ENCODE assay signal across 14 mouse cellular contexts in genomic region chr6:93957172-93957571, GRCm38 (mm10).
DNase-seq lines count a peak whose midpoint lies in the region; ATAC-seq lines count a peak whose summit lies in the region.
"Had no signal": no experiment of that assay in that cellular context is flagged by ENCODE, and none has a peak within 500 bp of the region (broad histone marks: within the 10 kb centered on the region; RNA-seq: fewer than 3 reads in every experiment).

No protein-coding gene starts in this region.

- DNase-seq in forebrain, embryonic 10.5 days (ENCODE audit: extremely low spot score, low spot score), result no peak
- peak; percentile 84 for DNase-seq in retina, postnatal 1 day
- DNase-seq in adrenal gland, postnatal 14 days, result no peak
- DNase-seq in adrenal gland, postnatal 36 days, result no peak
- DNase-seq: gastrocnemius, postnatal 14 days; heart, postnatal 14 days; lung, adult 18-20 months; right cerebral cortex, postnatal 25 days had no signal

- peaks cover 27% of the 10 kb centered on the region for H3K4me1 ChIP-seq in forebrain, embryonic 13.5 days
- peaks cover 44% of the 10 kb centered on the region for H3K4me1 ChIP-seq in forebrain, embryonic 10.5 days
- peaks cover 25% of the 10 kb centered on the region for H3K4me1 ChIP-seq in midbrain, embryonic 13.5 days (replicated peaks)
- H3K4me1 ChIP-seq in midbrain, embryonic 16.5 days (ENCODE audit: control insufficient read depth, insufficient read depth, low read length), result 0 out of 2 replicates have a peak, but pooled peaks cover 2% of the 10 kb centered on the region
- peaks cover 22% of the 10 kb centered on the region for H3K4me1 ChIP-seq in hindbrain, embryonic 12.5 days
- H3K4me1 ChIP-seq: embryonic facial prominence, embryonic 15.5 days; stomach, embryonic 15.5 days had no signal

- H3K36me3 ChIP-seq in forebrain, embryonic 13.5 days (ENCODE audit: poor library complexity, severe bottlenecking), result no peaks in the 10 kb centered on the region
- no peaks in the 10 kb centered on the region for H3K36me3 ChIP-seq in forebrain, embryonic 10.5 days (replicated peaks)
- H3K36me3 ChIP-seq in midbrain, embryonic 13.5 days, result no peaks in the 10 kb centered on the region
- H3K36me3 ChIP-seq in midbrain, embryonic 16.5 days (ENCODE audit: control insufficient read depth, insufficient read depth, low read length), result no peaks in the 10 kb centered on the region
- no peaks in the 10 kb centered on the region for H3K36me3 ChIP-seq in hindbrain, embryonic 12.5 days
- H3K36me3 ChIP-seq: embryonic facial prominence, embryonic 15.5 days; stomach, embryonic 15.5 days had no signal

- peak; percentile 55; the same call in 1 of the 2 replicates for ATAC-seq in forebrain, embryonic 13.5 days
- peak; percentile 37; the same call in 1 of the 2 replicates for ATAC-seq in midbrain, embryonic 13.5 days
- ATAC-seq in midbrain, embryonic 16.5 days, result no peak
- ATAC-seq in hindbrain, embryonic 12.5 days (ENCODE audit: low FRiP score), result peak; percentile 64

- no peak overlapping the region for H3K27ac ChIP-seq in forebrain, embryonic 13.5 days
- no peak overlapping the region for H3K27ac ChIP-seq in forebrain, embryonic 10.5 days
- peak overlapping the region; percentile 20; the same call in 1 of the 2 replicates for H3K27ac ChIP-seq in midbrain, embryonic 13.5 days
- H3K27ac ChIP-seq in midbrain, embryonic 16.5 days (ENCODE audit: low read length), result no peak overlapping the region
- no peak overlapping the region for H3K27ac ChIP-seq in hindbrain, embryonic 12.5 days
- H3K27ac ChIP-seq: embryonic facial prominence, embryonic 15.5 days; stomach, embryonic 15.5 days had no signal

- H3K9me3 ChIP-seq in forebrain, embryonic 13.5 days (replicated peaks), result no peaks in the 10 kb centered on the region
- H3K9me3 ChIP-seq in forebrain, embryonic 10.5 days, result no peaks in the 10 kb centered on the region
- H3K9me3 ChIP-seq in midbrain, embryonic 13.5 days, result no peaks in the 10 kb centered on the region
- no peaks in the 10 kb centered on the region for H3K9me3 ChIP-seq in midbrain, embryonic 16.5 days (replicated peaks; ENCODE audit: control insufficient read depth, low read length, poor library complexity, severe bottlenecking)
- H3K9me3 ChIP-seq in hindbrain, embryonic 12.5 days (replicated peaks), result no peaks in the 10 kb centered on the region
- H3K9me3 ChIP-seq: embryonic facial prominence, embryonic 15.5 days; stomach, embryonic 15.5 days had no signal

- WGBS in forebrain, embryonic 13.5 days, result 10% methylated on average over 2 of the region's 2 CpGs
- WGBS in forebrain, embryonic 10.5 days, result 50% methylated on average over 2 of the region's 2 CpGs
- 20% methylated on average over 2 of the region's 2 CpGs for WGBS in midbrain, embryonic 13.5 days
- WGBS in midbrain, embryonic 16.5 days, result 11% methylated on average over 2 of the region's 2 CpGs
- 28% methylated on average over 2 of the region's 2 CpGs for WGBS in hindbrain, embryonic 12.5 days

- no peak overlapping the region for H3K4me3 ChIP-seq in forebrain, embryonic 13.5 days
- H3K4me3 ChIP-seq in forebrain, embryonic 10.5 days, result no peak overlapping the region
- H3K4me3 ChIP-seq in midbrain, embryonic 13.5 days (replicated peaks), result no peak overlapping the region
- no peak overlapping the region for H3K4me3 ChIP-seq in midbrain, embryonic 16.5 days (ENCODE audit: low read depth, low read length)
- H3K4me3 ChIP-seq in hindbrain, embryonic 12.5 days, result no peak overlapping the region
- H3K4me3 ChIP-seq: embryonic facial prominence, embryonic 15.5 days; stomach, embryonic 15.5 days had no signal

- H3K27me3 ChIP-seq in forebrain, embryonic 13.5 days, result no peaks in the 10 kb centered on the region
- no peaks in the 10 kb centered on the region for H3K27me3 ChIP-seq in forebrain, embryonic 10.5 days (ENCODE audit: poor library complexity, severe bottlenecking)
- H3K27me3 ChIP-seq in midbrain, embryonic 13.5 days, result no peaks in the 10 kb centered on the region
- no peaks in the 10 kb centered on the region for H3K27me3 ChIP-seq in midbrain, embryonic 16.5 days (ENCODE audit: control insufficient read depth, insufficient read depth, low read depth, low read length)
- no peaks in the 10 kb centered on the region for H3K27me3 ChIP-seq in hindbrain, embryonic 12.5 days
- H3K27me3 ChIP-seq: embryonic facial prominence, embryonic 15.5 days; stomach, embryonic 15.5 days had no signal

- H3K9ac ChIP-seq in forebrain, embryonic 13.5 days, result no peak overlapping the region
- no peak overlapping the region for H3K9ac ChIP-seq in midbrain, embryonic 13.5 days (replicated peaks)
- no peak overlapping the region for H3K9ac ChIP-seq in midbrain, embryonic 16.5 days (ENCODE audit: low read depth, low read length)
- no peak overlapping the region for H3K9ac ChIP-seq in hindbrain, embryonic 12.5 days
- H3K9ac ChIP-seq: embryonic facial prominence, embryonic 15.5 days; stomach, embryonic 15.5 days had no signal

- H3K4me2 ChIP-seq in forebrain, embryonic 13.5 days, result no peak overlapping the region
- H3K4me2 ChIP-seq in midbrain, embryonic 13.5 days (replicated peaks), result no peak overlapping the region
- no peak overlapping the region for H3K4me2 ChIP-seq in midbrain, embryonic 16.5 days (ENCODE audit: low read length)
- no peak overlapping the region for H3K4me2 ChIP-seq in hindbrain, embryonic 12.5 days (replicated peaks)
- H3K4me2 ChIP-seq: embryonic facial prominence, embryonic 15.5 days; stomach, embryonic 15.5 days had no signal
